Mouse (Mus musculus) kidney, embryonic 14.5 days (tissue): ENCODE data around the gene Ncbp3. TPM values are rescaled to one million over a fixed set of nuclear protein-coding genes. Genes with fewer than 3 reads are reported as not detected.

Experiments
- ATAC-seq: fragments of 200-750 bp; cut with Nextera tagmentation; 2 replicates; pipeline ENCODE4 v1.8.0; 2017; ENCODE audit warnings: moderate number of reproducible peaks, mild to moderate bottlenecking, moderate TSS enrichment, moderate library complexity; ENCODE audit not compliant: low FRiP score, low TSS enrichment
- H3K27ac ChIP-seq: fragments of 300-500 bp; sonication (generic); 2 replicates; pipeline ENCODE4 v1.5.1; 2014; ENCODE audit warnings: low read depth, mild to moderate bottlenecking, low read length, moderate library complexity, mixed read lengths
- H3K27me3 ChIP-seq: fragments of 300-500 bp; sonication (generic); 2 replicates; pipeline ENCODE4 v1.6.1; 2014; ENCODE audit warnings: mild to moderate bottlenecking, low read length; ENCODE audit not compliant: control insufficient read depth, insufficient read depth
- H3K36me3 ChIP-seq: fragments of 300-500 bp; sonication (generic); 2 replicates; pipeline ENCODE4 v1.6.1; 2014; ENCODE audit warnings: low read length, mixed read lengths; ENCODE audit not compliant: control insufficient read depth, insufficient read depth
- H3K4me1 ChIP-seq: fragments of 300-500 bp; sonication (generic); 2 replicates; pipeline ENCODE4 v1.6.1; 2014; ENCODE audit warnings: low read length, mixed read lengths; ENCODE audit not compliant: control insufficient read depth, insufficient read depth
- H3K4me2 ChIP-seq: fragments of 300-500 bp; sonication (generic); replicated peaks from 2 replicates; pipeline ENCODE4 v1.6.1; 2014; ENCODE audit warnings: low read depth, mild to moderate bottlenecking, low read length
- H3K4me3 ChIP-seq: fragments of 300-500 bp; sonication (generic); 2 replicates; pipeline ENCODE4 v1.5.1; 2014; ENCODE audit warnings: mild to moderate bottlenecking, low read length
- H3K9ac ChIP-seq: fragments of 300-500 bp; sonication (generic); 2 replicates; pipeline ENCODE4 v1.6.1; 2014; ENCODE audit warnings: low read depth, mild to moderate bottlenecking, low read length, moderate library complexity
- H3K9me3 ChIP-seq: fragments of 300-500 bp; sonication (generic); 2 replicates; pipeline ENCODE4 v1.6.1; 2016; ENCODE audit warnings: low read length; ENCODE audit not compliant: control insufficient read depth
- WGBS: fragments of 180-500 bp; shearing (Covaris S2); extraction: QIAGEN DNeasy Blood & Tissue Kit; methylation state at CpG from one replicate; pipeline ENCODE4 v1.1.7; 2014; 5-methylcytosine and 5-hydroxymethylcytosine counted together
- polyA plus RNA-seq: library from polyadenylated mRNA; unstranded; fragments of >200 nt; fragmentation: Nextera tagmentation; extraction: Ambion mirVana; gene quantifications from 2 replicates; pipeline ENCODE4 v1.2.1, GENCODE M21; 2014

The Ncbp3 gene
- polyA plus RNA-seq, 1 experiment from 2014 or later = 12.9 TPM

- Histone ChIP-seq H3K4me1 (peaks cover 12% of the 10 kb centered on the region; the same call in 1 of the 2 replicates), H3K27ac (no peak overlapping the region), H3K36me3 (peaks cover 18% of the 10 kb centered on the region; the same call in 1 of the 2 replicates), H3K9me3 (no peaks in the 10 kb centered on the region), H3K4me3 (no peak overlapping the region), H3K9ac (no peak overlapping the region), H3K27me3 (no peaks in the 10 kb centered on the region), H3K4me2 (no peak overlapping the region)
- ATAC-seq = no peak
- 85% methylated on average over 7 of the region's 7 CpGs for WGBS
These were observed 83.4 kb downstream of the Ncbp3 start for GRCm38 (mm10) chr11:73131020-73131419.

- WGBS = 95% methylated on average over 6 of the region's 6 CpGs
- Histone ChIP-seq H3K27me3 (no peaks in the 10 kb centered on the region), H3K4me3 (no peak overlapping the region), H3K4me2 (no peak overlapping the region), H3K4me1 (peaks cover 25% of the 10 kb centered on the region), H3K27ac (no peak overlapping the region), H3K9ac (no peak overlapping the region), H3K9me3 (no peaks in the 10 kb centered on the region), H3K36me3 (peaks cover 18% of the 10 kb centered on the region; the same call in 1 of the 2 replicates)
- ATAC-seq = no peak
These were observed 85.4 kb downstream of the Ncbp3 start for GRCm38 (mm10) chr11:73132999-73133398.

- ATAC-seq = no peak
- Histone ChIP-seq H3K27me3 (no peaks in the 10 kb centered on the region), H3K4me3 (no peak overlapping the region), H3K9ac (no peak overlapping the region), H3K36me3 (peaks cover 18% of the 10 kb centered on the region; the same call in 1 of the 2 replicates), H3K4me1 (peaks cover 25% of the 10 kb centered on the region), H3K27ac (no peak overlapping the region), H3K9me3 (no peaks in the 10 kb centered on the region), H3K4me2 (0 out of 2 replicates have a peak overlapping the region, but pooled peaks have one; percentile 8)
- 83% methylated on average over 5 of the region's 5 CpGs for WGBS
These were observed 86.6 kb downstream of the Ncbp3 start for GRCm38 (mm10) chr11:73134222-73134621.

GRCm38 (mm10) chr11:73136587-73136986 lies 89.0 kb downstream of the Ncbp3 start:
- WGBS = 60% methylated on average over 6 of the region's 6 CpGs
- Histone ChIP-seq H3K27me3 (no peaks in the 10 kb centered on the region), H3K27ac (no peak overlapping the region), H3K36me3 (peaks cover 13% of the 10 kb centered on the region; the same call in 1 of the 2 replicates), H3K4me3 (peak overlapping the region; percentile 93), H3K4me2 (peak overlapping the region; percentile 78), H3K4me1 (peaks cover 25% of the 10 kb centered on the region), H3K9me3 (no peaks in the 10 kb centered on the region), H3K9ac (peak overlapping the region; percentile 74; the same call in 1 of the 2 replicates)
- no peak for ATAC-seq

- WGBS = 30% methylated on average over 11 of the region's 11 CpGs
- Histone ChIP-seq H3K36me3 (peaks cover 13% of the 10 kb centered on the region; the same call in 1 of the 2 replicates), H3K9me3 (no peaks in the 10 kb centered on the region), H3K9ac (peak overlapping the region; percentile 74), H3K4me2 (peak overlapping the region; percentile 78), H3K4me3 (peak overlapping the region; percentile 93), H3K27me3 (no peaks in the 10 kb centered on the region), H3K27ac (no peak overlapping the region), H3K4me1 (peaks cover 25% of the 10 kb centered on the region)
- ATAC-seq = no peak
These were observed 89.5 kb downstream of the Ncbp3 start for GRCm38 (mm10) chr11:73137116-73137515.

GRCm38 (mm10) chr11:73137591-73138501 lies 90.3 kb downstream of the Ncbp3 start, which contains the start of gene Haspin:
Gene Haspin, minus strand, starts transcription at chr11:73138294.
- H3K9ac ChIP-seq = peak within 1 kb of the TSS; percentile 74
- ATAC-seq = peak; percentile 96
- no peaks in the 10 kb centered on the region for H3K9me3 ChIP-seq
- peaks cover 25% of the 10 kb centered on the region for H3K4me1 ChIP-seq
- H3K4me3 ChIP-seq = peak within 1 kb of the TSS; percentile 93
- WGBS = under 1% methylated on average over 78 of the region's 84 CpGs
- no peaks in the 10 kb centered on the region for H3K27me3 ChIP-seq
- peak within 1 kb of the TSS; percentile 78 for H3K4me2 ChIP-seq
- H3K27ac ChIP-seq = no peak within 1 kb of the TSS
- peaks cover 9% of the 10 kb centered on the region; the same call in 1 of the 2 replicates for H3K36me3 ChIP-seq

Other genes starting within 250 kb of the Ncbp3 start
- 1.3 and 2.2 TPM in 2 replicates for gene Atp2a3, start 86.6 kb upstream of the Ncbp3 start, polyA plus RNA-seq
- gene P2rx1, start 48.7 kb upstream of the Ncbp3 start, polyA plus RNA-seq = 0.61 and 0.76 TPM in 2 replicates
- 2.2 and 2.8 TPM in 2 replicates for gene Camkk1, start 28.8 kb upstream of the Ncbp3 start, polyA plus RNA-seq
- 0.20 and 0.24 TPM in 2 replicates for gene Itgae, start 42.8 kb downstream of the Ncbp3 start, polyA plus RNA-seq
- gene Haspin, start 90.5 kb downstream of the Ncbp3 start, polyA plus RNA-seq = 14.5 and 19.5 TPM in 2 replicates
- gene P2rx5, start 112.6 kb downstream of the Ncbp3 start, polyA plus RNA-seq = 0.34 TPM in 1 of 2 replicates, not detected in the other
- gene Emc6, start 129.3 kb downstream of the Ncbp3 start, polyA plus RNA-seq = 134 and 156 TPM in 2 replicates
- 195 and 209 TPM in 2 replicates for gene Tax1bp3, start 129.3 kb downstream of the Ncbp3 start, polyA plus RNA-seq
- gene Ctns, start 151.3 kb downstream of the Ncbp3 start, polyA plus RNA-seq = 15.3 and 19.5 TPM in 2 replicates
- gene Shpk, start 151.7 kb downstream of the Ncbp3 start, polyA plus RNA-seq = 0.77 and 1.1 TPM in 2 replicates
- gene Trpv1, start 186.5 kb downstream of the Ncbp3 start, polyA plus RNA-seq = not detected in 2 replicates
- 0.14 and 0.15 TPM in 2 replicates for gene Trpv3, start 219.6 kb downstream of the Ncbp3 start, polyA plus RNA-seq